ENCODE assay signal across 10 mouse cellular contexts in the genomic region with DNA sequence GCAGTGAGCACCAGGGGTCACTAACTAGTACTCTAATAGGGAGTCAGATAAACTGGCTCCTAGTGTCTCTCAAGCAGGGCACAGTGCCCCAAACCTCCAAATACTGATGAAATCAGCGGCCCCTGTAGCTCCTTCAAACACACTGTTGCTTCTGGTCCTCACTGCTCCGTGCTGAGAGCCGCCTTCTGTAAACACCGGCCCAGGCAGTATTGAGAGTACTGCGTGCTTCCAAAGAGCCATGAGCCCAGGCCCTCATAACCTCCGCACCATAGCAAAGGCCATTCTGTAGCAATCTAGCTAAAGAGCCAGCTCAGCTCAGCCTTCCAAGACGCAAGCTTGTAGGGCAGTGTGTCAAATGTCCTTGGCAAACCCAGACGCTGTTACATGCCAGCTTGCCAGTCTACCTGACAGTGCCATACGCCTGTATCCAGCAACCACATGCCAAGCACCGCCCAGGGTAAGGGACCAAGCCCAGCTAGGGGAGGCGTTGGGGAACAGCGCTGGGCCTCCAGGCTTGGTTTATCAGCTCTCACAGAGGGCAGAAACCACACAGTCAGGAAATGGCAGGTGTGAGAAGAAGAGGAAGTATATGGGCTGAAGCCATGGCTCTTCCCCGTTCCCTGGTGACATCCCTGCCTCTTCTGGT. TPM values are rescaled to one million over a fixed set of nuclear protein-coding genes. Genes with fewer than 3 reads are reported as not detected.
A peak's percentile ranks its signal among the peaks of the same experiment; 100 is the strongest.
DNase-seq lines count a peak whose midpoint lies in the region; ATAC-seq and TF ChIP-seq lines count a peak whose summit lies in the region.
"Had no signal": no experiment of that assay in that cellular context is flagged by ENCODE, and none has a peak within 500 bp of the region (broad histone marks: within the 10 kb centered on the region; RNA-seq: fewer than 3 reads in every experiment).

No protein-coding gene starts in this region.

- TF ChIP-seq EP300 in ES-Bruce4 (IDR thresholded peaks at IDR 0.05; ENCODE audit: insufficient read depth, low read depth, low read length), result no peak

- peak overlapping the region; percentile 15 for H3K4me3 ChIP-seq in ES-Bruce4 (ENCODE audit: low read depth, low read length)
- H3K4me3 ChIP-seq in heart, embryonic 15.5 days, result no peak overlapping the region
- H3K4me3 ChIP-seq: neural tube, embryonic 13.5 days had no signal

- intact Hi-C loops in left cerebral cortex, postnatal 25 days (cut with DNase I), result no loop called here

- H3K27ac ChIP-seq in ES-Bruce4 (ENCODE audit: insufficient read depth, low read length), result no peak overlapping the region
- peak overlapping the region; percentile 21; the same call in 1 of the 2 replicates for H3K27ac ChIP-seq in heart, embryonic 15.5 days
- H3K27ac ChIP-seq: neural tube, embryonic 13.5 days had no signal

- no peaks in the 10 kb centered on the region for H3K36me3 ChIP-seq in ES-Bruce4 (ENCODE audit: control insufficient read depth, insufficient read depth, low read length, poor library complexity, severe bottlenecking)
- H3K36me3 ChIP-seq in heart, embryonic 15.5 days, result no peaks in the 10 kb centered on the region
- H3K36me3 ChIP-seq: neural tube, embryonic 13.5 days had no signal

- no peak for TF ChIP-seq POLR2A in ES-Bruce4 (IDR thresholded peaks at IDR 0.05; ENCODE audit: insufficient read depth, low read length)

- H3K4me2 ChIP-seq in heart, embryonic 15.5 days, result no peak overlapping the region
- H3K4me2 ChIP-seq: neural tube, embryonic 13.5 days had no signal

- no peak for TF ChIP-seq CTCF in ES-Bruce4 (IDR thresholded peaks at IDR 0.05; ENCODE audit: low read depth, low read length)

- peak; percentile 88 for DNase-seq in gastrocnemius, adult 18-20 months (ENCODE audit: low spot score)
- DNase-seq in gastrocnemius, postnatal 4 days (ENCODE audit: low spot score in 2 of 2), result no peak
- DNase-seq in cerebellum, adult 9-10 months, result peak; percentile 94
- peak; percentile 36 for DNase-seq in lung, postnatal 25 days (ENCODE audit: low spot score)
- DNase-seq in thymus, postnatal 36 days, result peak; percentile 33 to 51
- no peak for DNase-seq in left cerebral cortex, postnatal 25 days (ENCODE audit: low spot score in 2 of 2)

- peaks cover 4% of the 10 kb centered on the region for H3K4me1 ChIP-seq in ES-Bruce4 (ENCODE audit: control insufficient read depth, insufficient read depth, low read length)
- H3K4me1 ChIP-seq in heart, embryonic 15.5 days (replicated peaks), result peaks cover 44% of the 10 kb centered on the region

- no peak for ATAC-seq in heart, embryonic 15.5 days (replicated peaks; ENCODE audit: insufficient number of reproducible peaks, insufficient read depth, low FRiP score, low read depth)

- H3K27me3 ChIP-seq in ES-Bruce4 (ENCODE audit: control insufficient read depth, insufficient read depth, low read length, poor library complexity, severe bottlenecking), result no peaks in the 10 kb centered on the region
- H3K27me3 ChIP-seq in heart, embryonic 15.5 days, result no peaks in the 10 kb centered on the region
- H3K27me3 ChIP-seq: CH12.LX; neural tube, embryonic 13.5 days had no signal

- WGBS in heart, embryonic 15.5 days, result 73% methylated on average over 13 of the region's 13 CpGs

- no peak overlapping the region; the same call in 1 of the 2 replicates for H3K9ac ChIP-seq in ES-Bruce4 (ENCODE audit: low read depth, poor library complexity, severe bottlenecking)
- no peak overlapping the region for H3K9ac ChIP-seq in heart, embryonic 15.5 days
- H3K9ac ChIP-seq: neural tube, embryonic 13.5 days had no signal

- no peaks in the 10 kb centered on the region for H3K9me3 ChIP-seq in ES-Bruce4 (replicated peaks; ENCODE audit: control insufficient read depth, insufficient read depth, low read length, poor library complexity, severe bottlenecking)
- no peaks in the 10 kb centered on the region for H3K9me3 ChIP-seq in heart, embryonic 15.5 days (replicated peaks)
- H3K9me3 ChIP-seq: neural tube, embryonic 13.5 days had no signal

RNA-seq across cellular contexts. Expression of gene Commd7, which starts 24.6 kb away (rescaled TPM):
- 1 to 10 TPM; 9.6 to 9.7 TPM for total RNA-seq in gastrocnemius, adult 18-20 months (2021)
- 10 to 100 TPM; 27.2 to 27.7 TPM for total RNA-seq in gastrocnemius, postnatal 4 days (2021)
- 16.5 and 18.0 TPM in 2 replicates for polyA plus RNA-seq in ES-Bruce4 (2011; ENCODE audit: insufficient read depth, insufficient read length, low read depth, missing spikeins)
- 52.4 and 57.0 TPM in 2 replicates for polyA plus RNA-seq in heart, embryonic 15.5 days (2015; fragmentation: Nextera tagmentation; extraction: Ambion mirVana)
- 10 to 100 TPM; 28.4 to 29.4 TPM for total RNA-seq in left cerebral cortex, postnatal 25 days (2021)

RNA-seq across cellular contexts. Expression of gene Dnmt3b, which starts 41.3 kb away (rescaled TPM):
- under 1 TPM; 0.34 to 0.90 TPM for total RNA-seq in gastrocnemius, adult 18-20 months (2021)
- total RNA-seq in gastrocnemius, postnatal 4 days (2021), result 1 to 10 TPM; 3.5 to 3.8 TPM
- 105 and 112 TPM in 2 replicates for polyA plus RNA-seq in ES-Bruce4 (2011; ENCODE audit: insufficient read depth, insufficient read length, low read depth, missing spikeins)
- 3.6 and 10.6 TPM in 2 replicates for polyA plus RNA-seq in heart, embryonic 15.5 days (2015; fragmentation: Nextera tagmentation; extraction: Ambion mirVana)
- 1 to 10 TPM in 1 of 2 experiments, under 1 TPM in 1; 0.85 to 1.5 TPM for total RNA-seq in left cerebral cortex, postnatal 25 days (2021)

Comparison
In these comparisons a context has a peak if more than half of its experiments do, and no peak if none do; other contexts are left out.
1. DNase-seq: peak in gastrocnemius, adult 18-20 months (single experiment), cerebellum, adult 9-10 months (single experiment), lung, postnatal 25 days (single experiment) and thymus, postnatal 36 days (2 of 2); none in gastrocnemius, postnatal 4 days (0 of 2) and left cerebral cortex, postnatal 25 days (0 of 2).